Mouse (Mus musculus) bone marrow macrophage, adult 2 months (primary cell): ENCODE results near the gene Slc16a12.

Experiments
- CTCF ChIP-seq: IDR thresholded peaks from 2 replicates; pipeline ENCODE4 v1.5.1; 2012; ENCODE audit warnings: low read depth, mild to moderate bottlenecking, low read length, moderate library complexity
- POLR2A ChIP-seq: IDR thresholded peaks from 2 replicates; pipeline ENCODE4 v1.6.1; 2012; ENCODE audit warnings: mild to moderate bottlenecking, low read depth, low read length, borderline replicate concordance

DNA sequence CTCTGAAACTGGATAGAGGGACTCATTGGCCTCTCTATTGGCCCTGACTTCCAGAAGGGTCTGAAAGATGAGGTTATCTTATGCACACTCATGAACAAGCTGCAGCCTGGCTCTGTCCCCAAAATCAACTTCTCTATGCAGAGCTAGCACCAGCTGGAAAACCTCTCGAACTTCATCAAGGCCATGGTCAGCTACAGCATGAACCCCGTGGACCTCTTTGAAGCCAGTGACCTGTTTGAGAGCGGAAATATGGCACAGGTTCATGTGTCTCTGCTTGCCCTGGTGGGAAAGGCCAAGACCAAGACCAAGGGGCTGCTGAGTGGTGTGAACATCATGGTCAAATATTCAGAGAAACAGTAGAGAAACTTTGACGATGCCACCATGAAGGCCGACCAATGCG is 123.3 kb downstream of the Slc16a12 start:
- no peak for TF ChIP-seq CTCF
- TF ChIP-seq POLR2A, result no peak
